8 mouse cellular contexts compared by ENCODE assay signal in the genomic region with DNA sequence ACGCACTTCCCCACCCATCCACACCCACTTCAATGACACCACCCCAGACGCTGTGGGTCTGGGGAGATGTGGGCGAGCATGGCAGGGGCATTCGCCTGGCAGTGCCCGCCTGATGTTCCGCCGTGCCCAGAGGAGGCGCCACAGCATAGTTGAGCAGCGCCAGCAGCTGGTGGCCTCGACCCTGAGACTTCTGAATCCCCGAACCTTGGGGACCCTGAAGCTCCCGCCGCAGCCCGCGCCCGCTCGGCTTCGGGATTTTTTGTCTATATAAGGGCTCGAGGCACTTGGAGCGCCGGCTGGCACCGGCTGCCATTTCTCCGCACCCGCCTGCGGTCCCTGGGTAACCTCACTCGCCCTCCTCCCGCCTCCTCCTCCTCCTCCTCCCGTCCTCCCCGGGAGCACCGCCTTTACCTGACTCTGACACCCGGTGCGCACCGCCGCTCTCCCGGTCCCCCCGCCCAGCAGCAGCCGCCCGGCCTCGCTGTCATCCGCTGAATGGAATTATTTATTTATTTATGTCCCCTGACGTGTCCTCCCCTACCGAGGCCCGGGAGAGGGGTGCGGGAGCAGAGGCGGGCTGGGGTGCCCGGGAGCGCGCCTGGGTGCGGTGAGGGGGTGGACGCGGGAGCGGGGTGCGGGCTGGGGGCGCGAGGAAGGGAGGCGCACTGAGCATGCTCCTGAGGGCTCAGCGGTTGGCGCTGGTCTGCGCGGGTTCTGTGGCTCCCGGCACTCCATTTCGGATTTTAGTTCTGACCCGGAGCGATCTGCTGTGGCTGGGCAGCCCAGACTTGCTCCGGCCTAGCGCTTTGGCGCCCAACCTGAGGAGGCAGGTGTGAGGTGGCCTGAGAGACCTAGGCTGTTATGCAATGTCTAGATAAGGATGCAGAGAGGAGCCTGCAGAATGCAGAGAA. TPM values are rescaled to one million over a fixed set of nuclear protein-coding genes. Genes with fewer than 3 reads are reported as not detected.
DNase-seq lines count a peak whose midpoint lies in the region; ATAC-seq and TF ChIP-seq lines count a peak whose summit lies in the region.

Gene Slc16a7, minus strand, starts transcription at position 590 of the 911 bp plus-strand sequence.

- no peak for TF ChIP-seq POLR2A in thymus, adult 2 months (IDR thresholded peaks at IDR 0.05; ENCODE audit: control insufficient read depth, extremely low read depth, insufficient read depth, low read length, poor library complexity)

- H3K9me3 ChIP-seq in forebrain, postnatal 0 days (ENCODE audit: low read length), result no peaks in the 10 kb centered on the region
- H3K9me3 ChIP-seq in hindbrain, embryonic 11.5 days (ENCODE audit: control insufficient read depth, low read length), result no peaks in the 10 kb centered on the region
- H3K9me3 ChIP-seq in lung, embryonic 16.5 days (ENCODE audit: control insufficient read depth, low read length), result no peaks in the 10 kb centered on the region

- peak within 1 kb of the TSS; percentile 79 for H3K4me3 ChIP-seq in forebrain, postnatal 0 days (ENCODE audit: low read depth, low read length)
- peak within 1 kb of the TSS; percentile 72 for H3K4me3 ChIP-seq in hindbrain, embryonic 11.5 days (ENCODE audit: low read depth, low read length)
- peak within 1 kb of the TSS; percentile 81 for H3K4me3 ChIP-seq in lung, embryonic 16.5 days (ENCODE audit: low read length)
- H3K4me3 ChIP-seq in thymus, adult 2 months (ENCODE audit: control insufficient read depth, insufficient read depth, low read length), result peak within 1 kb of the TSS; percentile 53

- H3K4me2 ChIP-seq in forebrain, postnatal 0 days (ENCODE audit: low read depth), result peak within 1 kb of the TSS; percentile 60
- H3K4me2 ChIP-seq in hindbrain, embryonic 11.5 days (replicated peaks; ENCODE audit: low read depth, low read length), result peak within 1 kb of the TSS; percentile 75
- H3K4me2 ChIP-seq in lung, embryonic 16.5 days (ENCODE audit: low read depth, low read length), result peak within 1 kb of the TSS; percentile 88

- 0 out of 2 replicates have a peak, but pooled peaks cover 5% of the 10 kb centered on the region for H3K4me1 ChIP-seq in forebrain, postnatal 0 days (ENCODE audit: insufficient read depth)
- H3K4me1 ChIP-seq in hindbrain, embryonic 11.5 days (replicated peaks; ENCODE audit: control insufficient read depth, insufficient read depth, low read length), result no peaks in the 10 kb centered on the region
- peaks cover 3% of the 10 kb centered on the region; the same call in 1 of the 2 replicates for H3K4me1 ChIP-seq in lung, embryonic 16.5 days (replicated peaks; ENCODE audit: control insufficient read depth, insufficient read depth, low read length)
- peaks cover 16% of the 10 kb centered on the region for H3K4me1 ChIP-seq in thymus, adult 2 months (replicated peaks; ENCODE audit: control insufficient read depth, insufficient read depth, low read length)

- WGBS in forebrain, postnatal 0 days, result 2% methylated on average over 58 of the region's 67 CpGs
- under 1% methylated on average over 49 of the region's 67 CpGs for WGBS in hindbrain, embryonic 11.5 days
- WGBS in lung, embryonic 16.5 days, result 0% methylated on average over 65 of the region's 67 CpGs
- WGBS in thymus, adult 2 months, result 1% methylated on average over 66 of the region's 67 CpGs

- no peaks in the 10 kb centered on the region for H3K27me3 ChIP-seq in forebrain, postnatal 0 days (ENCODE audit: insufficient read depth, low read length)
- no peaks in the 10 kb centered on the region for H3K27me3 ChIP-seq in hindbrain, embryonic 11.5 days (ENCODE audit: control insufficient read depth, insufficient read depth, low read length)
- no peaks in the 10 kb centered on the region for H3K27me3 ChIP-seq in lung, embryonic 16.5 days (ENCODE audit: control insufficient read depth, insufficient read depth, low read depth, low read length)
- no peaks in the 10 kb centered on the region for H3K27me3 ChIP-seq in thymus, adult 2 months (ENCODE audit: control insufficient read depth, insufficient read depth, low read length)

- ATAC-seq in CD4-positive, CD25-positive, alpha-beta regulatory T cell, adult 4 months, result peak; percentile 37
- ATAC-seq in forebrain, postnatal 0 days, result peak; percentile 95
- peak; percentile 94 for ATAC-seq in hindbrain, embryonic 11.5 days (ENCODE audit: low FRiP score)
- ATAC-seq in lung, embryonic 16.5 days (ENCODE audit: low read depth), result peak; percentile 97

- H3K27ac ChIP-seq in forebrain, postnatal 0 days (ENCODE audit: low read depth, low read length), result peak within 1 kb of the TSS; percentile 94
- no peak within 1 kb of the TSS for H3K27ac ChIP-seq in hindbrain, embryonic 11.5 days (ENCODE audit: low read depth, low read length)
- peak within 1 kb of the TSS; percentile 52 for H3K27ac ChIP-seq in lung, embryonic 16.5 days (ENCODE audit: low read length)
- H3K27ac ChIP-seq in thymus, adult 2 months (ENCODE audit: control insufficient read depth, insufficient read depth, low read length), result no peak within 1 kb of the TSS

- H3K9ac ChIP-seq in forebrain, postnatal 0 days, result peak within 1 kb of the TSS; percentile 92
- peak within 1 kb of the TSS; percentile 61 for H3K9ac ChIP-seq in hindbrain, embryonic 11.5 days (ENCODE audit: low read depth, low read length)
- peak within 1 kb of the TSS; percentile 83 for H3K9ac ChIP-seq in lung, embryonic 16.5 days (ENCODE audit: low read length)

- DNase-seq in cerebellum, adult 11 months, result peak; percentile 92
- DNase-seq in forebrain, postnatal 0 days, result peak; percentile 90
- peak; percentile 78 for DNase-seq in hindbrain, embryonic 11.5 days (ENCODE audit: low spot score)
- DNase-seq in layer of hippocampus, postnatal 10 days (ENCODE audit: low spot score in 2 of 2), result peak; percentile 85 to 89
- DNase-seq in ovary, postnatal 10 days (ENCODE audit: low spot score), result peak; percentile 62
- peak; percentile 54 for DNase-seq in thymus, adult 2 months

- TF ChIP-seq CTCF in forebrain, postnatal 0 days (IDR thresholded peaks at IDR 0.05; ENCODE audit: low read depth), result peak; percentile 71
- no peak for TF ChIP-seq CTCF in thymus, adult 2 months (IDR thresholded peaks at IDR 0.05; ENCODE audit: borderline replicate concordance, control insufficient read depth, extremely low read depth, insufficient read depth, low read length, poor library complexity)

- H3K36me3 ChIP-seq in forebrain, postnatal 0 days (ENCODE audit: insufficient read depth), result no peaks in the 10 kb centered on the region
- H3K36me3 ChIP-seq in hindbrain, embryonic 11.5 days (ENCODE audit: control insufficient read depth, insufficient read depth, low read length), result no peaks in the 10 kb centered on the region
- H3K36me3 ChIP-seq in lung, embryonic 16.5 days (ENCODE audit: control insufficient read depth, insufficient read depth, low read length), result no peaks in the 10 kb centered on the region
- no peaks in the 10 kb centered on the region for H3K36me3 ChIP-seq in thymus, adult 2 months (ENCODE audit: control insufficient read depth, insufficient read depth, low read length)

RNA-seq across cellular contexts. Expression of gene Slc16a7, which starts in this region (rescaled TPM):
- polyA plus RNA-seq in CD4-positive, CD25-positive, alpha-beta regulatory T cell, adult 4 months (2017; shearing (Covaris generic)), result under 1 TPM in 1 of 2 experiments, not detected in 1; 0.83 TPM
- 22.7 and 27.0 TPM in 2 replicates for total RNA-seq in forebrain, postnatal 0 days (2014; rRNA removed)
- polyA plus RNA-seq in forebrain, postnatal 0 days (2015; fragmentation: Nextera tagmentation; extraction: Ambion mirVana), result 7.6 and 8.9 TPM in 2 replicates
- 5.1 and 7.0 TPM in 2 replicates for polyA plus RNA-seq in hindbrain, embryonic 11.5 days (2014; fragmentation: Nextera tagmentation; extraction: Ambion mirVana)
- total RNA-seq in layer of hippocampus, postnatal 10 days (2021), result 10 to 100 TPM; 76.8 to 80.9 TPM
- polyA plus RNA-seq in lung, embryonic 16.5 days (2015; fragmentation: Nextera tagmentation; extraction: Ambion mirVana), result 4.0 and 4.8 TPM in 2 replicates
- polyA plus RNA-seq in thymus, adult 2 months (2012; rRNA removed), result 1.5 and 2.4 TPM in 2 replicates

Comparison
In these comparisons a context has a peak if more than half of its experiments do, and no peak if none do; other contexts are left out.
1. Peak in ATAC-seq in CD4-positive, CD25-positive, alpha-beta regulatory T cell, adult 4 months; RNA of the gene not detected or under 1 TPM.
2. ATAC-seq: peak in every context shown above with its lines; median percentile 97 in lung, embryonic 16.5 days; 95 in forebrain, postnatal 0 days; 94 in hindbrain, embryonic 11.5 days; 37 in CD4-positive, CD25-positive, alpha-beta regulatory T cell, adult 4 months.
3. H3K27ac ChIP-seq: peak in forebrain, postnatal 0 days (single experiment) and lung, embryonic 16.5 days (single experiment); none in hindbrain, embryonic 11.5 days (single experiment) and thymus, adult 2 months (single experiment).
4. Peak in every context shown above with its lines, with median percentiles within 50 percentile points of each other: DNase-seq, H3K4me2 ChIP-seq, H3K4me3 ChIP-seq and H3K9ac ChIP-seq.